Mouse (Mus musculus) liver, embryonic 12.5 days (tissue): ENCODE results near the gene Mboat2. TPM values are rescaled to one million over a fixed set of nuclear protein-coding genes. Genes with fewer than 3 reads are reported as not detected.

Source experiments
- ATAC-seq: fragments of 200-750 bp; cut with Nextera tagmentation; 2 replicates; pipeline ENCODE4 v1.8.0; 2017; ENCODE audit warnings: moderate number of reproducible peaks, mild to moderate bottlenecking, moderate library complexity
- H3K27ac ChIP-seq: fragments of 300-500 bp; sonication (generic); 2 replicates; pipeline ENCODE4 v1.5.1; 2016; ENCODE audit warnings: mild to moderate bottlenecking
- H3K27me3 ChIP-seq: fragments of 300-500 bp; sonication (generic); replicated peaks from 2 replicates; pipeline ENCODE4 v1.6.1; 2016; ENCODE audit warnings: mild to moderate bottlenecking, moderate library complexity
- H3K36me3 ChIP-seq: fragments of 300-500 bp; sonication (generic); 2 replicates; pipeline ENCODE4 v1.6.1; 2016; ENCODE audit warnings: mild to moderate bottlenecking, moderate library complexity
- H3K4me1 ChIP-seq: fragments of 300-500 bp; sonication (generic); 2 replicates; pipeline ENCODE4 v1.6.1; 2016
- H3K4me2 ChIP-seq: fragments of 300-500 bp; sonication (generic); 2 replicates; pipeline ENCODE4 v1.6.1; 2016; ENCODE audit warnings: mild to moderate bottlenecking, moderate library complexity
- H3K4me3 ChIP-seq: fragments of 300-500 bp; sonication (generic); 2 replicates; pipeline ENCODE4 v1.5.1; 2016; ENCODE audit warnings: mild to moderate bottlenecking, moderate library complexity
- H3K9ac ChIP-seq: fragments of 300-500 bp; sonication (generic); 2 replicates; pipeline ENCODE4 v1.6.1; 2016; ENCODE audit warnings: mild to moderate bottlenecking, moderate library complexity
- H3K9me3 ChIP-seq: fragments of 300-500 bp; sonication (generic); replicated peaks from 2 replicates; pipeline ENCODE4 v1.6.1; 2016; ENCODE audit warnings: mild to moderate bottlenecking, moderate library complexity
- WGBS: fragments of 180-500 bp; shearing (Covaris S2); methylation state at CpG from one replicate; pipeline ENCODE4 v1.1.7; 2016; ENCODE audit not compliant: insufficient replicate concordance; 5-methylcytosine and 5-hydroxymethylcytosine counted together
- polyA plus RNA-seq: library from polyadenylated mRNA; unstranded; fragments of >200 nt; fragmentation: Nextera tagmentation; extraction: Ambion mirVana; gene quantifications from 2 replicates; pipeline ENCODE4 v1.2.1, GENCODE M21; 2016

Gene Mboat2
- polyA plus RNA-seq, 1 experiment from 2014 or later = 8.5 TPM

- no peak overlapping the region for H3K4me3 ChIP-seq
- H3K36me3 ChIP-seq = no peaks in the 10 kb centered on the region
- H3K27me3 ChIP-seq = no peaks in the 10 kb centered on the region
- H3K9me3 ChIP-seq = no peaks in the 10 kb centered on the region
- no peak overlapping the region for H3K4me2 ChIP-seq
- 74% methylated on average over 3 of the region's 3 CpGs for WGBS
- no peak overlapping the region for H3K27ac ChIP-seq
- no peak for ATAC-seq
- H3K4me1 ChIP-seq = peaks cover 10% of the 10 kb centered on the region
- no peak overlapping the region for H3K9ac ChIP-seq
These were observed 127.8 kb downstream of the Mboat2 start for GRCm38 (mm10) chr12:24958526-24958925.

- no peak for ATAC-seq
- no peak overlapping the region for H3K4me2 ChIP-seq
- no peak overlapping the region for H3K27ac ChIP-seq
- no peak overlapping the region for H3K9ac ChIP-seq
- no peaks in the 10 kb centered on the region for H3K27me3 ChIP-seq
- H3K4me3 ChIP-seq = no peak overlapping the region
- H3K4me1 ChIP-seq = peaks cover 14% of the 10 kb centered on the region
- WGBS = 81% methylated on average over 7 of the region's 7 CpGs
- H3K36me3 ChIP-seq = no peaks in the 10 kb centered on the region
- H3K9me3 ChIP-seq = no peaks in the 10 kb centered on the region
These were observed 131.1 kb downstream of the Mboat2 start for GRCm38 (mm10) chr12:24961821-24962220.

GRCm38 (mm10) chr12:24962362-24962967 is 131.8 kb downstream of the Mboat2 start:
- Histone ChIP-seq H3K4me1 (peaks cover 14% of the 10 kb centered on the region), H3K4me2 (no peak overlapping the region), H3K4me3 (no peak overlapping the region), H3K9me3 (no peaks in the 10 kb centered on the region), H3K27me3 (no peaks in the 10 kb centered on the region), H3K27ac (no peak overlapping the region), H3K9ac (no peak overlapping the region), H3K36me3 (no peaks in the 10 kb centered on the region)
- ATAC-seq = no peak
- 81% methylated on average over 11 of the region's 11 CpGs for WGBS

GRCm38 (mm10) chr12:24963393-24964022 is 132.8 kb downstream of the Mboat2 start:
- peak; percentile 82 for ATAC-seq
- Histone ChIP-seq H3K9me3 (no peaks in the 10 kb centered on the region), H3K27ac (no peak overlapping the region), H3K4me3 (no peak overlapping the region), H3K9ac (0 out of 2 replicates have a peak overlapping the region, but pooled peaks have one; percentile 0), H3K4me1 (peaks cover 14% of the 10 kb centered on the region), H3K4me2 (peak overlapping the region; percentile 26), H3K36me3 (no peaks in the 10 kb centered on the region), H3K27me3 (no peaks in the 10 kb centered on the region)
- WGBS = 34% methylated on average over 13 of the region's 13 CpGs

- Histone ChIP-seq H3K36me3 (no peaks in the 10 kb centered on the region), H3K4me1 (peaks cover 14% of the 10 kb centered on the region), H3K27me3 (no peaks in the 10 kb centered on the region), H3K27ac (no peak overlapping the region), H3K9ac (no peak overlapping the region), H3K4me3 (no peak overlapping the region), H3K4me2 (no peak overlapping the region), H3K9me3 (no peaks in the 10 kb centered on the region)
- 75% methylated on average over 6 of the region's 6 CpGs for WGBS
- ATAC-seq = no peak
These were observed 134.7 kb downstream of the Mboat2 start for GRCm38 (mm10) chr12:24965406-24965805.

GRCm38 (mm10) chr12:24966046-24966445 is 135.4 kb downstream of the Mboat2 start:
- Histone ChIP-seq H3K4me2 (no peak overlapping the region), H3K4me3 (no peak overlapping the region), H3K27me3 (no peaks in the 10 kb centered on the region), H3K36me3 (no peaks in the 10 kb centered on the region), H3K4me1 (peaks cover 14% of the 10 kb centered on the region), H3K27ac (no peak overlapping the region), H3K9me3 (no peaks in the 10 kb centered on the region), H3K9ac (no peak overlapping the region)
- WGBS = 76% methylated on average over 2 of the region's 2 CpGs
- no peak for ATAC-seq

GRCm38 (mm10) chr12:24971490-24972200 is 141.0 kb downstream of the Mboat2 start:
- no peak overlapping the region for H3K4me3 ChIP-seq
- no peaks in the 10 kb centered on the region for H3K27me3 ChIP-seq
- no peaks in the 10 kb centered on the region for H3K9me3 ChIP-seq
- no peak overlapping the region for H3K9ac ChIP-seq
- H3K27ac ChIP-seq = no peak overlapping the region
- H3K4me1 ChIP-seq = peaks cover 31% of the 10 kb centered on the region
- H3K4me2 ChIP-seq = no peak overlapping the region
- H3K36me3 ChIP-seq = 0 out of 2 replicates have a peak, but pooled peaks cover under 1% of the 10 kb centered on the region
- ATAC-seq = no peak
- WGBS = 66% methylated on average over 5 of the region's 5 CpGs

- H3K4me3 ChIP-seq = no peak overlapping the region
- H3K27me3 ChIP-seq = no peaks in the 10 kb centered on the region
- H3K36me3 ChIP-seq = peaks cover 7% of the 10 kb centered on the region; the same call in 1 of the 2 replicates
- no peaks in the 10 kb centered on the region for H3K9me3 ChIP-seq
- 42% methylated on average over 8 of the region's 8 CpGs for WGBS
- H3K4me2 ChIP-seq = peak overlapping the region; percentile 80; the same call in 1 of the 2 replicates
- no peak overlapping the region for H3K27ac ChIP-seq
- peaks cover 38% of the 10 kb centered on the region for H3K4me1 ChIP-seq
- H3K9ac ChIP-seq = no peak overlapping the region
- ATAC-seq = no peak
These were observed 142.0 kb downstream of the Mboat2 start for GRCm38 (mm10) chr12:24972371-24973350.

GRCm38 (mm10) chr12:24973586-24973985 is 142.9 kb downstream of the Mboat2 start:
- H3K4me2 ChIP-seq = peak overlapping the region; percentile 80
- peak; percentile 65 for ATAC-seq
- H3K27ac ChIP-seq = no peak overlapping the region; the same call in 1 of the 2 replicates
- no peak overlapping the region for H3K9ac ChIP-seq
- no peaks in the 10 kb centered on the region for H3K27me3 ChIP-seq
- H3K4me1 ChIP-seq = peaks cover 38% of the 10 kb centered on the region
- H3K4me3 ChIP-seq = no peak overlapping the region
- peaks cover 7% of the 10 kb centered on the region; the same call in 1 of the 2 replicates for H3K36me3 ChIP-seq
- 9% methylated on average over 5 of the region's 5 CpGs for WGBS
- H3K9me3 ChIP-seq = no peaks in the 10 kb centered on the region

- H3K9me3 ChIP-seq = no peaks in the 10 kb centered on the region
- WGBS = 11% methylated on average over 29 of the region's 29 CpGs
- peak within 1 kb of the TSS; percentile 88 for H3K9ac ChIP-seq
- H3K4me2 ChIP-seq = peak within 1 kb of the TSS; percentile 80
- H3K27ac ChIP-seq = peak within 1 kb of the TSS; percentile 90
- H3K36me3 ChIP-seq = peaks cover 7% of the 10 kb centered on the region; the same call in 1 of the 2 replicates
- no peaks in the 10 kb centered on the region for H3K27me3 ChIP-seq
- ATAC-seq = peak; percentile 89
- peaks cover 38% of the 10 kb centered on the region for H3K4me1 ChIP-seq
- H3K4me3 ChIP-seq = peak within 1 kb of the TSS; percentile 88
These were observed 143.9 kb downstream of the Mboat2 start, which contains the start of gene Kidins220 for GRCm38 (mm10) chr12:24974446-24975114. Kidins220 (plus strand) TSS chr12:24974925.
